Mouse (Mus musculus): ENCODE results near the gene Tmprss12.
A peak's percentile ranks its signal among the peaks of the same experiment; 100 is the strongest.
"Not testable (repeated sequence)": the region's sequence is repeated elsewhere in the genome, so short reads cannot be mapped to it uniquely, and the experiment has no call there.

The Tmprss12 gene

GRCm38 (mm10) chr15:100280626-100281025 lies at the start of gene Tmprss12:
Gene Tmprss12, plus strand, starts transcription at chr15:100280837.
- no peak for DNase-seq (ENCODE audit: low spot score)

- DNase-seq (ENCODE audit: low spot score): no peak
Observed at GRCm38 (mm10) chr15:100231616-100232525, 48.8 kb upstream of the Tmprss12 start.

- DNase-seq (ENCODE audit: low spot score): no peak
Observed at GRCm38 (mm10) chr15:100235208-100235965, 45.2 kb upstream of the Tmprss12 start.

GRCm38 (mm10) chr15:100236952-100237351 lies 43.7 kb upstream of the Tmprss12 start:
- no peak for DNase-seq (ENCODE audit: low spot score)

GRCm38 (mm10) chr15:100241780-100242179 lies 38.9 kb upstream of the Tmprss12 start:
- DNase-seq (ENCODE audit: low spot score): no peak

- no peak for DNase-seq (ENCODE audit: low spot score)
Observed at GRCm38 (mm10) chr15:100245951-100246350, 34.7 kb upstream of the Tmprss12 start.

GRCm38 (mm10) chr15:100247296-100247695 lies 33.3 kb upstream of the Tmprss12 start:
- DNase-seq (ENCODE audit: low spot score): no peak

GRCm38 (mm10) chr15:100248665-100249433 lies 31.8 kb upstream of the Tmprss12 start:
- no peak for DNase-seq (ENCODE audit: low spot score)

- no peak for DNase-seq (ENCODE audit: low spot score)
Observed at GRCm38 (mm10) chr15:100251153-100251780, 29.4 kb upstream of the Tmprss12 start.

- DNase-seq (ENCODE audit: low spot score): no peak
Observed at GRCm38 (mm10) chr15:100256386-100256785, 24.3 kb upstream of the Tmprss12 start.

GRCm38 (mm10) chr15:100257305-100257704 lies 23.3 kb upstream of the Tmprss12 start:
- DNase-seq (ENCODE audit: low spot score): no peak

GRCm38 (mm10) chr15:100258646-100259425 lies 21.8 kb upstream of the Tmprss12 start:
- no peak for DNase-seq (ENCODE audit: low spot score)

GRCm38 (mm10) chr15:100260351-100260750 lies 20.3 kb upstream of the Tmprss12 start:
- DNase-seq (ENCODE audit: low spot score): not testable (repeated sequence)

GRCm38 (mm10) chr15:100263246-100263905 lies 17.3 kb upstream of the Tmprss12 start:
- peak; percentile 53 for DNase-seq (ENCODE audit: low spot score)

- no peak for DNase-seq (ENCODE audit: low spot score)
Observed at GRCm38 (mm10) chr15:100265586-100266325, 14.9 kb upstream of the Tmprss12 start.

- no peak for DNase-seq (ENCODE audit: low spot score)
Observed at GRCm38 (mm10) chr15:100268916-100269315, 11.7 kb upstream of the Tmprss12 start.

GRCm38 (mm10) chr15:100269776-100270175 lies 10.9 kb upstream of the Tmprss12 start:
- no peak for DNase-seq (ENCODE audit: low spot score)

- not testable (repeated sequence) for DNase-seq (ENCODE audit: low spot score)
Observed at GRCm38 (mm10) chr15:100270609-100271008, 10.0 kb upstream of the Tmprss12 start.

GRCm38 (mm10) chr15:100271411-100271810 lies 9.2 kb upstream of the Tmprss12 start:
- no peak for DNase-seq (ENCODE audit: low spot score)

All from embryo, embryonic 10.5 days (tissue).